Mouse (Mus musculus): Measurements from ENCODE around the gene Stra8.

Gene Stra8

GRCm38 (mm10) chr6:34946486-34947079 lies 26.6 kb downstream of the Stra8 start:
- no peak for DNase-seq

GRCm38 (mm10) chr6:34948461-34948860 lies 28.5 kb downstream of the Stra8 start:
- no peak for DNase-seq

DNA sequence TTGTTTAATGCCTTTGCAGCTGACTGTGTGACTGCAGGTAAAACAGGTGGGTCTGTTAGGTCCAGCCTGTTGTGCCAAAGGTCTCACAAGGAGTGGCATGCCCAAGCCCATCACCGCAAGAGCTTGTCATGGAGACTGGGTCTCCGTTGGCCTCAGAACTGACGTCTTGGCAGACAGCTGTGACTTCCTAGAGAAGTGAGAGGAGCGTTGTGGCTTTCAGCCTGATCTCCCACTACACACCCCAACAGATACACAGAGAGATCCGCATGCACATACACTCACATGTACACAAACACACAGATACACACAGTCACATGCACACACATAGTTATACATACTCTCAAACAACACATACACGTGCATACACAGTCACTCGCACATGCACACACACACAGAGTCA lies 31.6 kb downstream of the Stra8 start:
- DNase-seq, result no peak

GRCm38 (mm10) chr6:34951956-34952667 lies 32.1 kb downstream of the Stra8 start:
- DNase-seq, result no peak

- peak; percentile 46 for DNase-seq
Measured at GRCm38 (mm10) chr6:34954926-34955861, 35.2 kb downstream of the Stra8 start.

GRCm38 (mm10) chr6:34955862-34956241 lies 35.9 kb downstream of the Stra8 start:
- no peak for DNase-seq

GRCm38 (mm10) chr6:34959131-34959530 lies 39.2 kb downstream of the Stra8 start:
- DNase-seq, result no peak

- no peak for DNase-seq
Measured at GRCm38 (mm10) chr6:34964550-34964949, 44.6 kb downstream of the Stra8 start.

- no peak for DNase-seq
Measured at GRCm38 (mm10) chr6:34965819-34966539, 46.0 kb downstream of the Stra8 start.

DNA sequence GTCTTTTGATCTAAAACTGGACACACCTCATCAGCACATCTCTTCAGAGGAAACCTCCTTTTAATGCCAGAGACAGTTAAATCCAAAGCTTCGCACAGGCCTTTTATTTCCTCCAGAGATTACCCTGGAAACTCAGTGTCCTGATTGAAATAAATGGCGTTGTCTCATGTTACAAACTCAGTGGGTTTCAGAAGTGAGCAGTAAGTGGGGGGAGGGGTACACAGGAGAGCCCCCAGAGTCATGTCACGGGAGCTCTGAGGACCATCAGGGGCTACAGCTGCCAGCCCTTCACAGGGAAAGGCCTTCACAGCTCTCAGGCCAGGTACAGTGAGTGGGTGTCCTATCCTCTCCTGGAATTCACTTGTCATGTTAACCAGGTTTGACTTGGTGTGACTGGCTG lies 51.2 kb downstream of the Stra8 start:
- no peak for DNase-seq

- no peak for DNase-seq
Measured at GRCm38 (mm10) chr6:34979291-34979690, 59.3 kb downstream of the Stra8 start.

- no peak for DNase-seq
Measured at GRCm38 (mm10) chr6:34980661-34981060, 60.7 kb downstream of the Stra8 start.

DNA sequence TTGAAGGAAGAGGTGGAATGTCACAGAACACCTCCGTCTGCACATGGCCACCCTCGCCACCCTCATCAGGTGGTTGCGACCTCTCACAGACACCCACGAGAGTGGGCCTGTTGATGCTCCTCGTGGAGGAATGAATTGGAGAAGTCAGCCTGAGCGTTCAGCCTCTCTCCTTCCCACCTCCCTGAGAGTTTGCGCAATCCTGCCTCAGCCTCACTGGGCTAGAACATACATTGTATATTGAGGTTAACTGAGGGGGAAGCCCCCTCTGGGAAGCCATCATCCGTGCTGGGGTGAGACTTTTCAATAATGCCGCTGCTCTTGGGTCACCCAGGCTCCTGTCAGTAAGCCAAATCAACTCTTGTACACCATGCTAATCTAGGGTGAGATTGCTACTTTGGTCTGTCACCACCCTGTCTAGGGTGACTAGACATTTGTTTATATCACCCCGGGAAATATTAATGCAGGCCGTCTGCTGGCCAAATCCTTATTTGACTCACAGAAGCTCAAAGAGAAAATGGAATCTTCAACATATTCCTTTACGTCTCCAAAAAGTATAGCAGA lies 67.2 kb downstream of the Stra8 start:
- no peak for DNase-seq

DNA sequence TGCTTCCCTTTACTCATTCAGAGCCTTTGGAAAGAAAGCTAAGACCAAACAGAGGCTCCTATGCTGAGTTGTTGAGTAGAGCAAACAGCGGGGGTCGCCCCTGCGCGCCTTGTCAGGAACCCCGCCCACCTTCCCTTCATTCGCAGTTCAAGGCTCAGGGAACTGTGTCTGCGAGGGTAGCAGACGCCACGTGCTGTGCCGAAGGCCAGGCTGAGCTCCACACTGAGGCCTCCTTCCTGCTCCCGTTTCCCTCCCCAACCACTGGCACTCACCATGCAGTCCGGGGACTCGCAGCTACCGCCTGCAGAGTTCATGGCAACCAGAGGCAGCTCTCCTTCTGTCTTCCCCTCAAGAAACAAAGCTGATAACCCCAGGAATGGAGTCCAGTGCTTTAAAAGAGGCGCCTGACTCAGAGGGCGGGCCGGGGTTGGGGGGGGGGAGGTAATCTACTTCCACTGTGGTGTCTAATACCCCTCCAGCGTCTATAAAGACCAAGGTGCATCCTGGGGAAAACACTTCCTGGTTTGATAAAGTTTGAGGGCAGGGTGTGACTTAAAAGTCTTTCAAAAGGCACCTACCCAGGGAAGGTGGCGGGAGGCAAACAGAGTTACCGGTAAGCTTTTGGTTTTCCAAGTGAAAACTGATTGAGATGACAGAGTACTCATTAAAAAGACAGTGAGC lies 68.3 kb downstream of the Stra8 start, which contains the start of gene Slc23a4:
Slc23a4 (minus strand) TSS at position 324 of the 681 bp plus-strand sequence.
- no peak for DNase-seq
